Mouse (Mus musculus) cerebellum, adult 2 months (tissue): Measurements from ENCODE around the gene Sbk2. TPM values are rescaled to one million over a fixed set of nuclear protein-coding genes. Genes with fewer than 3 reads are reported as not detected.

Experiments
- DNase-seq, 2 experiments: peaks; one replicate each; pipeline ENCODE4 v3.0.0; 2021
- H3K27ac ChIP-seq: fragments of 200-500 bp; 2 replicates; pipeline ENCODE4 v1.5.1; 2012; ENCODE audit warnings: low read length, control low read depth, inconsistent platforms; ENCODE audit not compliant: insufficient read depth
- H3K27me3 ChIP-seq: fragments of 200-500 bp; 2 replicates; pipeline ENCODE4 v1.6.1; 2012; ENCODE audit warnings: inconsistent platforms, mild to moderate bottlenecking, low read length, moderate library complexity; ENCODE audit not compliant: control insufficient read depth, insufficient read depth
- H3K4me1 ChIP-seq: fragments of 200-500 bp; 2 replicates; pipeline ENCODE4 v1.6.1; 2011; ENCODE audit warnings: low read length; ENCODE audit not compliant: control insufficient read depth, insufficient read depth
- H3K4me3 ChIP-seq: fragments of 200-500 bp; replicated peaks from 2 replicates; pipeline ENCODE3; 2011; ENCODE audit warnings: mild to moderate bottlenecking, low read depth, low read length, control low read depth; ENCODE audit not compliant: insufficient read depth
- CTCF ChIP-seq: fragments of 200-500 bp; IDR thresholded peaks from 2 replicates; pipeline ENCODE4 v1.5.1; 2011; ENCODE audit warnings: low read depth, mild to moderate bottlenecking, control low read depth, low read length, moderate library complexity, borderline replicate concordance; ENCODE audit not compliant: insufficient read depth
- POLR2A ChIP-seq: fragments of 200-500 bp; IDR thresholded peaks from 2 replicates; pipeline ENCODE4 v1.6.1; 2011; ENCODE audit warnings: low read length, control low read depth, borderline replicate concordance; ENCODE audit not compliant: insufficient read depth
- WGBS: fragments of 180-500 bp; shearing (Covaris S2); methylation state at CpG from one replicate; pipeline ENCODE4 v1.1.7; 2018; 5-methylcytosine and 5-hydroxymethylcytosine counted together
- polyA plus RNA-seq: library from polyadenylated mRNA; depleted of rRNA; stranded (reverse); fragments of >200 nt; gene quantifications from 2 replicates; pipeline ENCODE4 v1.2.3, GENCODE M21; 2012

The Sbk2 gene
- polyA plus RNA-seq, 1 experiment, result 0.15 TPM

DNA sequence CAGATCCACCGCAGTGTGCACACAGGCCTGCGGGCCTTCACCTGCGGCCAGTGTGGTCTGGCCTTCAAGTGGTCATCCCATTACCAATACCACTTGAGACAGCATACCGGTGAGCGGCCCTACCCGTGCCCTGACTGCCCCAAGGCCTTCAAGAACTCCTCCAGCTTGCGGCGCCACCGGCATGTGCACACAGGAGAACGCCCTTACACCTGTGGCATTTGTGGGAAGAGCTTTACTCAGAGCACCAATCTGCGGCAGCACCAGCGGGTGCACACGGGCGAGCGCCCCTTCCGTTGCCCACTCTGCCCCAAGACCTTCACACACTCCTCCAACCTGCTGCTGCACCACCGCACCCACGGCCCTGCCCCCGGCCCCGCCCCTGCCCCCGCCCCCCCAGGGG lies 45.1 kb downstream of the Sbk2 start:
- TF ChIP-seq CTCF (no peak), POLR2A (no peak)
- peaks cover 7% of the 10 kb centered on the region for H3K4me1 ChIP-seq

DNA sequence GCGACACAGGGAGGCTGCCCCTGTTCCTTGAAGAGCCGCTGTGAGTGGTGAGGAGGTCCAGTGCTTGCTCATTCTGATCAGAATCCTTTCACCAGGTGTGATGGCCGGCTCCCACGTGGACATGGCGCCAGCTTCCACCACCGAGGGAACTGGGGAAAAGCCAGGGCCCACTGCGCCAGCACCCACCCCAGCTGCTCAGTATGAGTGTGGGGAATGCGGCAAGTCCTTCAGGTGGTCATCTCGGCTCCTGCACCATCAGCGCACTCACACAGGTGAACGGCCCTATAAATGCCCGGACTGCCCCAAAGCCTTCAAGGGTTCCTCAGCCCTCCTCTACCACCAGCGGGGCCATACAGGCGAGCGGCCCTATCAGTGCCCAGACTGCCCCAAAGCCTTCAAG lies 45.5 kb downstream of the Sbk2 start:
- DNase-seq, result no peak
- no peak overlapping the region for H3K27ac ChIP-seq
- no peak overlapping the region for H3K4me3 ChIP-seq
- H3K4me1 ChIP-seq, result peaks cover 7% of the 10 kb centered on the region
- 86% methylated on average over 15 of the region's 15 CpGs for WGBS
- no peak for TF ChIP-seq CTCF
- TF ChIP-seq POLR2A, result no peak
- H3K27me3 ChIP-seq, result no peaks in the 10 kb centered on the region

More for the DNA sequence above, 45.1 kb downstream of the Sbk2 start:
- Histone ChIP-seq H3K27ac (no peak overlapping the region), H3K27me3 (no peaks in the 10 kb centered on the region), H3K4me3 (no peak overlapping the region)
- 88% methylated on average over 20 of the region's 21 CpGs for WGBS
- DNase-seq, result no peak

DNA sequence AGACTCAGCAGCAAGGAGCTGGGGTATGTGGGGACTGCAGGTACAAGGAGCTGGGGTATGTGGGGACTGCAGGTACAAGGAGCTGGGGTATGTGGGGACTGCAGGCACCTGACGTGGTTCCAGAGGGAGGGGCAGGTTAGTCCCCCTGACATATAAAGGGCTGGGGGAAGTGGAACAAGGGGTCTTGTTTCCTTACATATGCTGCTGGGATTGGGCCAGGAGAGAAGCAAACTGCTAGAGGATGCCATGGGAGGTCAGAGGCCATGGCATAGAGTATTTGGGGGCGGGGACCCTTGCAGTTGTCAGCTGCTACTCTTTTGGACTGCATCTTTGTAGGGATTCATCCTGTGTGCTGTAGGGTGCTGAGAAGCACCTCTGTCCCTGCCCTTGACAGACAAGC lies 46.7 kb downstream of the Sbk2 start:
- no peaks in the 10 kb centered on the region for H3K27me3 ChIP-seq
- WGBS, result 79% methylated on average over 2 of the region's 2 CpGs
- peaks cover 7% of the 10 kb centered on the region for H3K4me1 ChIP-seq
- H3K27ac ChIP-seq, result no peak overlapping the region
- DNase-seq, result no peak
- TF ChIP-seq CTCF, result no peak
- TF ChIP-seq POLR2A, result no peak
- H3K4me3 ChIP-seq, result no peak overlapping the region

DNA sequence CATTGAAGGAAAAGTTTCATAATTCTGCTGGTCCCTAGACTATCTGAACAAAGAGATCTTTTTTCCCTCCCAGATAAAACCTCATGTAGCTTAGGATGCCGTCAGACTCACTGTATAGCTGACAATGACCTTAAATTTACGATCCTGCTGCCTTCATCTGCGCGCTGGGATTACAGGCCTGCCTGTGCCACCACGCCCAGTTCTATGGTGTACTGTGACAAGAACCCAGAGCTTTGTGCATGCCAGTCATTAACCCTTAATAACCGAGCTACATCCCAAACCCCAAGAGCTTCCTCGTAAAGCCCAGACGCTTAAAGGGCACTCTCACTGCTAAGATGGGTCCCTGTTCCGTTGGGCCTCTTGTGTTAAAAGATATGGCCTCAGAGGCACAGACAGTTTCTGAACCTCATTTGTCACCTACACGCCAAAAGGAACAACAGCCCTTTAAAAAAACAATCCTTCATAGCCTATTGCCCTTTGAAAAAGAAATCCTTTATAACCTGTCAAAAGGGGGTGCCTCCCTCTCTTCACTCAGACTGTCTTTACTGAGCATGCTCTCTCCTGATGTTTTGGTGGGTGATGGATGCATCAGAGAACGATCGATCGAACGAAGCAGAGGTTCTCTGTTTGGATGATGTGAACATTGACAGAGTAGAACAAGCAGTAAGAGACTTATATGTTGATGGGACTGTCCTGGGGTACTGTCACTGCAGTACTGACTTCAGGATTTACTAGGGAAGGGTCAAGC lies 48.4 kb downstream of the Sbk2 start:
- Histone ChIP-seq H3K4me1 (peaks cover 7% of the 10 kb centered on the region), H3K27ac (peak overlapping the region; percentile 31), H3K4me3 (peak overlapping the region; percentile 97), H3K27me3 (no peaks in the 10 kb centered on the region)
- WGBS, result 12% methylated on average over 14 of the region's 14 CpGs
- TF ChIP-seq CTCF (no peak), POLR2A (no peak)
- DNase-seq, result peak; percentile 65 to 69

DNA sequence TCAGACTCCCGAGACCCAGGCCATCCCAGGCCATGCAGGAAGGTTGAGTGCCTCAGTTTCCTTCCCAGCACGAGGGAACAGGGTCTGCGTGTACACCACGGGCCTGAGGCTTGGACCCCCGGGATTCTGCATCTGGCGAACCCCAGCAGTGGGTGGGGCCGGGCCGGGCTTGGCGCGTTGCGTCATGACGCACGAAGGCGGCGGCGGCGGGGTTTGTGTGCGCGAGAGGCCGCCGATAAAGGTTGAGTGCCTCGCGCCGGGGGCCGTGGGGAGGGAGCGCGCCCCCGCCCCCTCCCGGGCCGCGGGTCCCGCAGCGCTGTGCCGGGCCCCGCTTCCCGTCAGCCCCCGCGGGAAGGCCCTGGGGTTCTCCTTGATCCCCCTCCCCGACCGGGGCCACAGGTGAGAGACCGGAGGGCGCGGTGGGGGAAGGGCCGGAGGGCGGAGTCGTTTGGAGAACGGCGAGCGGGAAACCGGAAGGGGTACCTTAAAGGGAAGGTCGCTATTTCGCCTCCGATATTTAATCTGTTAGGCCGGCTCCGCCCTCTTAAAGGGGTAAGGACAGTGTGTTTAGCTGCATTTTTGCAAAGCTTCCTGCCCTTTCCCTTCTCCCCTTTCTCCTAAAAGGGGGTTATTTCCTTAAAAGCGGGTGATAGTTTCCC lies 49.1 kb downstream of the Sbk2 start, which contains the start of gene Zfp628:
Gene Zfp628 (plus strand): TSS at position 211 of the 659 bp plus-strand sequence.
- peaks cover 7% of the 10 kb centered on the region for H3K4me1 ChIP-seq
- peak; percentile 94 to 97 for DNase-seq
- peak within 1 kb of the TSS; percentile 97 for H3K4me3 ChIP-seq
- WGBS, result 0% methylated on average over 48 of the region's 56 CpGs
- no peak for TF ChIP-seq CTCF
- peak; percentile 94 for TF ChIP-seq POLR2A
- no peaks in the 10 kb centered on the region for H3K27me3 ChIP-seq
- H3K27ac ChIP-seq, result peak within 1 kb of the TSS; percentile 85

DNA sequence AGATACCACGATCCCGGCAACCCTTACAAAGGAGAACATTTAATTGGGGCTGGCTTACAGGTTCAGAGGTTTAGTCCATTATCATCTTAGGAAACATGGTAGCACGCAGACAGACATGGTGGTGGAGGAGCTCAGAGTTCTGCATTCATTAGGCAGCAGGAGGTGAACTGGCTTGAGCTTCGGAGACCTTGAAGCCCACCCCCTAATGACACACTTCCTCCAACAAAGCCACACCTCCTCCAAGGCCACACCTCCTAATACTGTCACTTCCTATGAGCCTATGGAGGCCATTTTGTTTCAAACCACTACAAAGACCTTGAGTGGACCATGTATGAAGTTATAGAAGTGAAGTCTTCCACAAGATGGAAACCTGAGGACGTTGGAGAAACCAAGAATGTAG lies 52.0 kb downstream of the Sbk2 start:
- no peak overlapping the region for H3K4me3 ChIP-seq
- 60% methylated on average over 5 of the region's 5 CpGs for WGBS

DNA sequence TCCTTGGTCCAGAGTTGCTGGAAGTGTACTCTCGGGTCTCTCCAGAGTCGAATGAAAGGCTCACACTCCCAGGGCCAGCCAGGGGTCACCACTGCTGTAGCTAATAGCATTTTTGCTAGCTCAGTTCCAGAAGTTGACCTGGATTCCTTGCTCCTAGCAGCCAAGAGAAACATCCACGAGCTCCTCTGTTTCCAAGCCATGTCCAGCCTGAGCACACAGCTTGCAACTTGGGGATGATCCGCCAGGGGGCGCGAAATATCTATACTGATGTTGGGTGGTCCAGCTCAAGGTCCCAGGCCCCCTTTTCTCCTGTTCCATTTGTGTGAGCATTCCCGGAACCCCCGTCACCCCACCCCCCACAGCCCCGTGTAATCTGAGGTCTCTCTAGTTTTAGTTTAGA lies 52.6 kb downstream of the Sbk2 start:
- WGBS, result 21% methylated on average over 9 of the region's 9 CpGs
- H3K4me3 ChIP-seq, result no peak overlapping the region
- TF ChIP-seq POLR2A (no peak), CTCF (peak; percentile 56; the same call in 1 of the 2 replicates)
- no peak overlapping the region for H3K27ac ChIP-seq
- H3K4me1 ChIP-seq, result peaks cover under 1% of the 10 kb centered on the region; the same call in 1 of the 2 replicates
- peak; percentile 29 to 59 for DNase-seq
- H3K27me3 ChIP-seq, result no peaks in the 10 kb centered on the region

More for the DNA sequence above, 52.0 kb downstream of the Sbk2 start:
- Histone ChIP-seq H3K27me3 (no peaks in the 10 kb centered on the region), H3K27ac (no peak overlapping the region), H3K4me1 (peaks cover 4% of the 10 kb centered on the region; the same call in 1 of the 2 replicates)
- no peak for DNase-seq
- TF ChIP-seq CTCF (no peak), POLR2A (no peak)

DNA sequence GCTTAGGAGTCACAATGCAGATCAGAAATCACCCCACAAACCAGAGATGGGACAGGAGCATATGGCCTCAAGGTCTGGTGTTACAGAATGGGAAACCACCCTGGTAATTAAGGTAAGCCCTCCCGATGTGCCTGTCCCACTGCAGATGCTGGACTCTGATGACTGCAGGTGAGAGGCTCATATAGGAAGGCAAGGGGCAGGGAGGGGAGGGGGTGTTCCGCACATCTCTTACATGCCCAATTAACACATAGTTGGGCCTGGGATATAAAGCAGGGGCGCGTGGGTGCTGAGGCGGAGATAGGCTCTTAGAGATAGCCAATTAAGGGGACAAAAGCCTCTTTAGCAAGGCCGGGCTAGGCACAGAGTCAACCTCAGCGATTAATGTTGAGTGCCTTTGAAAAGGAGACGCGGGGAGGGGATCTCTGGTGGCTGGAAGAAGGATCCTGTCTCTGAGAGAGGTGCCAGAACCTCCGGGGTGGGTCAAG lies 57.7 kb downstream of the Sbk2 start, which contains the start of gene Gm36210:
Gene Gm36210 (minus strand): TSS at position 51 of the 485 bp plus-strand sequence.
- no peak for DNase-seq
- Histone ChIP-seq H3K27me3 (no peaks in the 10 kb centered on the region), H3K27ac (no peak within 1 kb of the TSS), H3K4me1 (no peaks in the 10 kb centered on the region), H3K4me3 (no peak within 1 kb of the TSS)
- TF ChIP-seq POLR2A (no peak), CTCF (no peak)
- 75% methylated on average over 10 of the region's 10 CpGs for WGBS
